Mouse (Mus musculus): ENCODE results near the gene Cnnm2. TPM values are rescaled to one million over a fixed set of nuclear protein-coding genes. Genes with fewer than 3 reads are reported as not detected.

The Cnnm2 gene
- polyA plus RNA-seq, 1 experiment from 2014 or later, result 7.3 TPM

GRCm38 (mm10) chr19:46858200-46858599 lies 96.8 kb downstream of the Cnnm2 start:
- 82% methylated on average over 7 of the region's 7 CpGs for whole genome bisulfite sequencing
- peaks cover 20% of the 10 kb centered on the region for H3K4me1 ChIP-seq (replicated peaks)
- H3K27ac ChIP-seq (replicated peaks), result no peak overlapping the region
- no peak overlapping the region for H3K9ac ChIP-seq
- no peak overlapping the region for H3K4me3 ChIP-seq
- no peaks in the 10 kb centered on the region for H3K27me3 ChIP-seq
- no peaks in the 10 kb centered on the region for H3K36me3 ChIP-seq
- no peak for ATAC-seq (ENCODE audit: low read depth)
- no peak overlapping the region for H3K4me2 ChIP-seq
- no peaks in the 10 kb centered on the region for H3K9me3 ChIP-seq

GRCm38 (mm10) chr19:46862556-46862955 lies 101.2 kb downstream of the Cnnm2 start:
- no peaks in the 10 kb centered on the region for H3K27me3 ChIP-seq
- no peak for ATAC-seq (ENCODE audit: low read depth)
- H3K4me1 ChIP-seq (replicated peaks), result peaks cover 2% of the 10 kb centered on the region; the same call in 1 of the 2 replicates
- H3K36me3 ChIP-seq, result no peaks in the 10 kb centered on the region
- no peaks in the 10 kb centered on the region for H3K9me3 ChIP-seq
- H3K27ac ChIP-seq (replicated peaks), result no peak overlapping the region
- no peak overlapping the region for H3K4me3 ChIP-seq
- H3K9ac ChIP-seq, result no peak overlapping the region
- no peak overlapping the region for H3K4me2 ChIP-seq
- 63% methylated on average over 3 of the region's 3 CpGs for WGBS

GRCm38 (mm10) chr19:46863236-46863927 lies 102.0 kb downstream of the Cnnm2 start:
- no peak for ATAC-seq (ENCODE audit: low read depth)
- Histone ChIP-seq H3K36me3 (no peaks in the 10 kb centered on the region), H3K27ac (replicated peaks) (no peak overlapping the region), H3K9me3 (no peaks in the 10 kb centered on the region), H3K4me3 (no peak overlapping the region), H3K27me3 (no peaks in the 10 kb centered on the region), H3K9ac (no peak overlapping the region), H3K4me2 (no peak overlapping the region), H3K4me1 (replicated peaks) (no peaks in the 10 kb centered on the region)
- 85% methylated on average over 17 of the region's 17 CpGs for WGBS

- H3K27ac ChIP-seq (replicated peaks), result no peak overlapping the region
- no peak overlapping the region for H3K4me2 ChIP-seq
- H3K27me3 ChIP-seq, result no peaks in the 10 kb centered on the region
- no peaks in the 10 kb centered on the region for H3K9me3 ChIP-seq
- H3K9ac ChIP-seq, result no peak overlapping the region
- no peaks in the 10 kb centered on the region for H3K36me3 ChIP-seq
- H3K4me3 ChIP-seq, result no peak overlapping the region
- 52% methylated on average over 6 of the region's 6 CpGs for WGBS
- no peaks in the 10 kb centered on the region for H3K4me1 ChIP-seq (replicated peaks)
- ATAC-seq (ENCODE audit: low read depth), result no peak
These were observed 102.7 kb downstream of the Cnnm2 start for GRCm38 (mm10) chr19:46864079-46864478.

- no peak overlapping the region for H3K27ac ChIP-seq (replicated peaks)
- no peaks in the 10 kb centered on the region for H3K36me3 ChIP-seq
- H3K27me3 ChIP-seq, result no peaks in the 10 kb centered on the region
- no peaks in the 10 kb centered on the region for H3K9me3 ChIP-seq
- H3K9ac ChIP-seq, result no peak overlapping the region
- no peak overlapping the region for H3K4me3 ChIP-seq
- ATAC-seq (ENCODE audit: low read depth), result no peak
- WGBS, result 78% methylated on average over 6 of the region's 6 CpGs
- no peaks in the 10 kb centered on the region for H3K4me1 ChIP-seq (replicated peaks)
- no peak overlapping the region for H3K4me2 ChIP-seq
These were observed 103.4 kb downstream of the Cnnm2 start for GRCm38 (mm10) chr19:46864731-46865331.

- WGBS, result 81% methylated on average over 4 of the region's 4 CpGs
- no peak overlapping the region for H3K27ac ChIP-seq (replicated peaks)
- H3K36me3 ChIP-seq, result no peaks in the 10 kb centered on the region
- no peaks in the 10 kb centered on the region for H3K9me3 ChIP-seq
- no peaks in the 10 kb centered on the region for H3K4me1 ChIP-seq (replicated peaks)
- no peaks in the 10 kb centered on the region for H3K27me3 ChIP-seq
- no peak overlapping the region for H3K4me3 ChIP-seq
- no peak for ATAC-seq (ENCODE audit: low read depth)
- no peak overlapping the region for H3K4me2 ChIP-seq
- H3K9ac ChIP-seq, result no peak overlapping the region
These were observed 104.0 kb downstream of the Cnnm2 start for GRCm38 (mm10) chr19:46865381-46865780.

GRCm38 (mm10) chr19:46869049-46869448 lies 107.7 kb downstream of the Cnnm2 start:
- 0 out of 2 replicates have a peak, but pooled peaks have one; percentile 23 for ATAC-seq (ENCODE audit: low read depth)
- no peak overlapping the region for H3K4me2 ChIP-seq
- no peak overlapping the region for H3K9ac ChIP-seq
- no peaks in the 10 kb centered on the region for H3K4me1 ChIP-seq (replicated peaks)
- no peak overlapping the region for H3K27ac ChIP-seq (replicated peaks)
- H3K27me3 ChIP-seq, result no peaks in the 10 kb centered on the region
- H3K36me3 ChIP-seq, result no peaks in the 10 kb centered on the region; the same call in 1 of the 2 replicates
- no peak overlapping the region for H3K4me3 ChIP-seq
- WGBS, result 63% methylated on average over 11 of the region's 11 CpGs
- H3K9me3 ChIP-seq, result no peaks in the 10 kb centered on the region

- no peaks in the 10 kb centered on the region for H3K4me1 ChIP-seq (replicated peaks)
- no peak overlapping the region for H3K4me2 ChIP-seq
- ATAC-seq (ENCODE audit: low read depth), result peak; percentile 75
- H3K27me3 ChIP-seq, result no peaks in the 10 kb centered on the region
- H3K27ac ChIP-seq (replicated peaks), result no peak overlapping the region
- no peak overlapping the region for H3K4me3 ChIP-seq
- no peaks in the 10 kb centered on the region; the same call in 1 of the 2 replicates for H3K36me3 ChIP-seq
- H3K9ac ChIP-seq, result no peak overlapping the region
- no peaks in the 10 kb centered on the region for H3K9me3 ChIP-seq
- WGBS, result 11% methylated on average over 6 of the region's 6 CpGs
These were observed 108.1 kb downstream of the Cnnm2 start for GRCm38 (mm10) chr19:46869526-46869925.

GRCm38 (mm10) chr19:46871096-46871495 lies 109.7 kb downstream of the Cnnm2 start:
- Histone ChIP-seq H3K27me3 (no peaks in the 10 kb centered on the region), H3K4me3 (no peak overlapping the region)
- WGBS, result 93% methylated on average over 4 of the region's 4 CpGs

GRCm38 (mm10) chr19:46871651-46872050 lies 110.3 kb downstream of the Cnnm2 start:
- Histone ChIP-seq H3K9ac (no peak overlapping the region), H3K9me3 (no peaks in the 10 kb centered on the region), H3K4me1 (replicated peaks) (no peaks in the 10 kb centered on the region), H3K27ac (replicated peaks) (no peak overlapping the region), H3K36me3 (no peaks in the 10 kb centered on the region; the same call in 1 of the 2 replicates), H3K4me3 (no peak overlapping the region), H3K27me3 (no peaks in the 10 kb centered on the region), H3K4me2 (no peak overlapping the region)
- no peak for ATAC-seq (ENCODE audit: low read depth)
- WGBS, result 85% methylated on average over 7 of the region's 7 CpGs

More at GRCm38 (mm10) chr19:46871096-46871495, 109.7 kb downstream of the Cnnm2 start:
- Histone ChIP-seq H3K36me3 (no peaks in the 10 kb centered on the region; the same call in 1 of the 2 replicates), H3K9me3 (no peaks in the 10 kb centered on the region), H3K4me2 (no peak overlapping the region), H3K27ac (replicated peaks) (no peak overlapping the region), H3K9ac (no peak overlapping the region), H3K4me1 (replicated peaks) (no peaks in the 10 kb centered on the region)
- no peak for ATAC-seq (ENCODE audit: low read depth)

GRCm38 (mm10) chr19:46873924-46874323 lies 112.5 kb downstream of the Cnnm2 start:
- no peak overlapping the region for H3K4me3 ChIP-seq
- ATAC-seq (ENCODE audit: low read depth), result no peak
- no peaks in the 10 kb centered on the region for H3K9me3 ChIP-seq
- 92% methylated on average over 3 of the region's 3 CpGs for WGBS
- no peaks in the 10 kb centered on the region for H3K27me3 ChIP-seq
- H3K4me1 ChIP-seq (replicated peaks), result no peaks in the 10 kb centered on the region
- H3K36me3 ChIP-seq, result peaks cover 4% of the 10 kb centered on the region; the same call in 1 of the 2 replicates
- no peak overlapping the region for H3K27ac ChIP-seq (replicated peaks)
- H3K9ac ChIP-seq, result no peak overlapping the region
- no peak overlapping the region for H3K4me2 ChIP-seq

- Histone ChIP-seq H3K4me3 (no peak overlapping the region), H3K4me2 (no peak overlapping the region), H3K27me3 (no peaks in the 10 kb centered on the region), H3K36me3 (peaks cover 7% of the 10 kb centered on the region), H3K4me1 (replicated peaks) (no peaks in the 10 kb centered on the region), H3K27ac (replicated peaks) (no peak overlapping the region), H3K9me3 (no peaks in the 10 kb centered on the region), H3K9ac (no peak overlapping the region)
- WGBS, result 39% methylated on average over 12 of the region's 12 CpGs
- ATAC-seq (ENCODE audit: low read depth), result peak; percentile 54
These were observed 114.4 kb downstream of the Cnnm2 start for GRCm38 (mm10) chr19:46875790-46876189.
